Mouse (Mus musculus) embryo, embryonic 9.5 days (tissue): ENCODE data around the gene Pabpc1l.

Experiments used
- DNase-seq: peaks from one replicate; pipeline ENCODE4 v3.0.0-alpha.2; 2017; ENCODE audit errors: extremely low spot score

The Pabpc1l gene

GRCm38 (mm10) chr2:164087416-164088017, 62.3 kb downstream of the Pabpc1l start:
- no peak for DNase-seq

GRCm38 (mm10) chr2:164089508-164089907, 64.3 kb downstream of the Pabpc1l start:
- DNase-seq = no peak

GRCm38 (mm10) chr2:164094152-164094551, 68.9 kb downstream of the Pabpc1l start:
- no peak for DNase-seq

GRCm38 (mm10) chr2:164098603-164099250, 73.5 kb downstream of the Pabpc1l start:
- DNase-seq = no peak
